Mouse (Mus musculus) adrenal gland, postnatal 10 days (tissue): Measurements from ENCODE around the gene Enkd1. TPM values are rescaled to one million over a fixed set of nuclear protein-coding genes. Genes with fewer than 3 reads are reported as not detected.

Experiments
- DNase-seq: peaks from one replicate; pipeline ENCODE4 v3.0.0; 2021; ENCODE audit warnings: mixed read lengths
- total RNA-seq, 2 experiments: library from RNA; stranded (reverse); gene quantifications; 2 replicates each; pipeline ENCODE4 v1.2.3; 2021

The Enkd1 gene
- total RNA-seq, 2 experiments from 2014 or later, result 3.9 to 7.5 TPM

DNA sequence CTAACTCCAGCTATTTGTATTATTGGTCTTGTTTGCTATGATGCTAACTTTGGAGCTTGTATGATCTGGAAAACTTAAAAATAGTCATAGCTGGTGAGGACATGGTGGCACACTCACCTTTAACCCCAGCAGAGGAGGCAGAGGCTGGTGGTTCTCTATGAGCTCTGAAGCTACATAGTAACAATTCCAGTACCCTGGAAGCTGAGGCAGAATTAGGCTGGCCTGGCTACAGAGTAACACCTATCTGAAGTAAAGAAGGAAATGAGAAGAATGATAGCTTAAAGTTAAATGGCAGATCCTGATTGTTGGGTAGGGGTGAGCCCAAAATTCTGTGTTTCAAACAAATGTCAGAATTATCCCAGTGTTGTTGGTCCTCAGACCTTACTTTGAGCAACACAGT is 50.4 kb downstream of the Enkd1 start:
- no peak for DNase-seq

Other genes with a start within 250 kb of the Enkd1 start
- gene Tppp3, start 236.7 kb downstream of the Enkd1 start, total RNA-seq, result 100 to 1,000 TPM in 1 of 2 experiments, 10 to 100 TPM in 1; 67.9 to 106 TPM
- 10 to 100 TPM; 15.1 to 18.4 TPM for gene Zdhhc1, start 211.3 kb downstream of the Enkd1 start, total RNA-seq
- 1 to 10 TPM; 1.9 to 2.5 TPM for gene Hsd11b2, start 189.5 kb downstream of the Enkd1 start, total RNA-seq
- gene Atp6v0d1, start 142.2 kb downstream of the Enkd1 start, total RNA-seq, result 10 to 100 TPM; 92.8 to 94.0 TPM
- 10 to 100 TPM; 30.4 to 34.5 TPM for gene Ripor1, start 103.0 kb downstream of the Enkd1 start, total RNA-seq
- gene Ctcf, start 71.6 kb downstream of the Enkd1 start, total RNA-seq, result 10 to 100 TPM; 53.0 to 62.3 TPM
- 1 to 10 TPM in 1 of 2 experiments, under 1 TPM in 1; 0.97 to 1.3 TPM for gene Agrp, start 70.8 kb downstream of the Enkd1 start, total RNA-seq
- gene Carmil2, start 21.9 kb downstream of the Enkd1 start, total RNA-seq, result 1 to 10 TPM; 3.6 to 4.5 TPM
- gene Acd, start 7.1 kb downstream of the Enkd1 start, total RNA-seq, result 10 to 100 TPM; 27.9 to 28.2 TPM
- gene Pard6a, start 7.1 kb downstream of the Enkd1 start, total RNA-seq, result 10 to 100 TPM in 1 of 2 experiments, 1 to 10 TPM in 1; 9.1 to 12.6 TPM
- gene 4933405L10Rik, start 555 bp downstream of the Enkd1 start, total RNA-seq, result not detected
- 10 to 100 TPM in 1 of 2 experiments, 1 to 10 TPM in 1; 7.5 to 12.8 TPM for gene Gfod2, start 50.5 kb upstream of the Enkd1 start, total RNA-seq
- gene Ranbp10, start 119.1 kb upstream of the Enkd1 start, total RNA-seq, result 10 to 100 TPM; 25.4 to 30.0 TPM
- gene Tsnaxip1, start 119.5 kb upstream of the Enkd1 start, total RNA-seq, result not detected
- 10 to 100 TPM in 1 of 2 experiments, 1 to 10 TPM in 1; 7.6 to 10.4 TPM for gene Cenpt, start 145.1 kb upstream of the Enkd1 start, total RNA-seq
- gene Thap11, start 146.9 kb upstream of the Enkd1 start, total RNA-seq, result 10 to 100 TPM; 28.3 to 32.0 TPM
- gene Nutf2, start 152.4 kb upstream of the Enkd1 start, total RNA-seq, result 10 to 100 TPM; 39.1 to 40.1 TPM
- 10 to 100 TPM; 28.0 to 35.3 TPM for gene Edc4, start 172.7 kb upstream of the Enkd1 start, total RNA-seq
- gene Nrn1l, start 185.4 kb upstream of the Enkd1 start, total RNA-seq, result under 1 TPM in 1 of 2 experiments, not detected in 1; 0.55 TPM
- gene Pskh1, start 192.2 kb upstream of the Enkd1 start, total RNA-seq, result 10 to 100 TPM; 32.9 to 35.6 TPM
- under 1 TPM; 0.30 to 0.70 TPM for gene Ctrl, start 225.7 kb upstream of the Enkd1 start, total RNA-seq
- 10 to 100 TPM; 58.0 to 66.3 TPM for gene Psmb10, start 230.2 kb upstream of the Enkd1 start, total RNA-seq
- 10 to 100 TPM; 39.2 to 89.9 TPM for gene Lcat, start 235.2 kb upstream of the Enkd1 start, total RNA-seq